Mouse (Mus musculus): ENCODE data around the gene Mdfic. TPM values are rescaled to one million over a fixed set of nuclear protein-coding genes. Genes with fewer than 3 reads are reported as not detected.

Mdfic gene
- polyA plus RNA-seq (2012; rRNA removed; ENCODE audit: low replicate concordance) = 12.6 and 15.3 TPM in 2 replicates

GRCm38 (mm10) chr6:15720461-15720817 lies at the start of gene Mdfic:
Gene Mdfic, plus strand, starts transcription at chr6:15720661.

All from mammary gland, adult 2 months (tissue).